Mouse (Mus musculus): ENCODE data around the gene Stk31. TPM values are rescaled to one million over a fixed set of nuclear protein-coding genes. Genes with fewer than 3 reads are reported as not detected.

The Stk31 gene
- total and polyA plus RNA-seq, 3 experiments, result not detected

- DNase-seq (ENCODE audit: low read depth, low spot score), result no peak
- no peaks in the 10 kb centered on the region; a peak in 1 of 4 replicates for H3K4me1 ChIP-seq (ENCODE audit: control insufficient read depth in 1 of 2, insufficient read depth in 2 of 2, low read length in 2 of 2)
- no peaks in the 10 kb centered on the region for H3K9me3 ChIP-seq (replicated peaks; ENCODE audit: insufficient read depth, low read length)
- no peak overlapping the region for H3K27ac ChIP-seq (ENCODE audit: control insufficient read depth, low read depth, low read length)
- no peak overlapping the region for H3K4me3 ChIP-seq (ENCODE audit: control insufficient read depth in 1 of 2, insufficient read depth in 1 of 2, low read depth in 2 of 2, low read length in 2 of 2)
- no peak overlapping the region for H3K9ac ChIP-seq (ENCODE audit: control insufficient read depth, low read depth, low read length, poor library complexity, severe bottlenecking)
- no peaks in the 10 kb centered on the region; a peak in 1 of 4 replicates for H3K36me3 ChIP-seq (ENCODE audit: control insufficient read depth in 1 of 2, insufficient read depth in 2 of 2, low read length in 2 of 2)
- H3K79me2 ChIP-seq (ENCODE audit: control insufficient read depth, insufficient read depth, low read length, poor library complexity), result no peaks in the 10 kb centered on the region
- peak; percentile 9; the same call in 1 of the 2 replicates for TF ChIP-seq TCF12 (IDR thresholded peaks at IDR 0.05; ENCODE audit: low read depth, low read length)
- no peak for TF ChIP-seq CHD1 (IDR thresholded peaks at IDR 0.05; ENCODE audit: low read depth, low read length)
- no peaks in the 10 kb centered on the region for H3K27me3 ChIP-seq (ENCODE audit: control insufficient read depth in 1 of 2, insufficient read depth in 2 of 2, low read length in 2 of 2)
These were observed 22.7 kb upstream of the Stk31 start for GRCm38 (mm10) chr6:49372705-49373104.

GRCm38 (mm10) chr6:49373943-49374342, 21.5 kb upstream of the Stk31 start:
- H3K79me2 ChIP-seq (ENCODE audit: control insufficient read depth, insufficient read depth, low read length, poor library complexity), result no peaks in the 10 kb centered on the region
- H3K9me3 ChIP-seq (replicated peaks; ENCODE audit: insufficient read depth, low read length), result no peaks in the 10 kb centered on the region
- H3K4me1 ChIP-seq (ENCODE audit: control insufficient read depth in 1 of 2, insufficient read depth in 2 of 2, low read length in 2 of 2), result no peaks in the 10 kb centered on the region
- no peak for TF ChIP-seq GABPA (IDR thresholded peaks at IDR 0.05; ENCODE audit: low read depth, low read length)
- no peak for TF ChIP-seq USF1 (IDR thresholded peaks at IDR 0.05; ENCODE audit: low read depth, low read length)
- no peak for TF ChIP-seq NELFE (IDR thresholded peaks at IDR 0.05; ENCODE audit: low read depth, low read length)
- no peak for TF ChIP-seq EP300 (IDR thresholded peaks at IDR 0.05; ENCODE audit: low read depth in 1 of 2, low read length in 2 of 2)
- no peak for TF ChIP-seq ETS1 (IDR thresholded peaks at IDR 0.05; ENCODE audit: low read depth, low read length)
- TF ChIP-seq ZKSCAN1 (IDR thresholded peaks at IDR 0.05; ENCODE audit: low read depth, low read length), result no peak
- no peak for TF ChIP-seq CTCF (IDR thresholded peaks at IDR 0.05 in 2 of 3, conservative IDR thresholded peaks at IDR 0.05 in 1 of 3; ENCODE audit: control insufficient read depth in 1 of 3, insufficient read depth in 1 of 3, low read depth in 2 of 3, low read length in 3 of 3, poor library complexity in 1 of 3, severe bottlenecking in 1 of 3)
- no peak for TF ChIP-seq BHLHE40 (IDR thresholded peaks at IDR 0.05; ENCODE audit: borderline replicate concordance, low read depth, low read length)
- TF ChIP-seq KAT2A (conservative IDR thresholded peaks at IDR 0.05; ENCODE audit: low read depth, low read length), result no peak
- no peak for TF ChIP-seq MYB (IDR thresholded peaks at IDR 0.05; ENCODE audit: low read depth, low read length)
- TF ChIP-seq MEF2A (IDR thresholded peaks at IDR 0.05; ENCODE audit: extremely low read depth, insufficient replicate concordance, low read depth, low read length, poor library complexity, severe bottlenecking), result no peak
- no peak for TF ChIP-seq ELF1 (IDR thresholded peaks at IDR 0.05; ENCODE audit: low read depth, low read length)
- no peak for TF ChIP-seq MAX (IDR thresholded peaks at IDR 0.05; ENCODE audit: low read length)
- no peak for TF ChIP-seq JUND (IDR thresholded peaks at IDR 0.05; ENCODE audit: low read depth, low read length)
- TF ChIP-seq UBTF (IDR thresholded peaks at IDR 0.05; ENCODE audit: borderline replicate concordance, insufficient read depth, low read depth, low read length), result no peak
- TF ChIP-seq MAFK (IDR thresholded peaks at IDR 0.05; ENCODE audit: borderline replicate concordance, low read depth, low read length), result no peak
- TF ChIP-seq TAL1 (IDR thresholded peaks at IDR 0.05; ENCODE audit: low read length), result no peak
- TF ChIP-seq RAD21 (IDR thresholded peaks at IDR 0.05; ENCODE audit: low read depth, low read length), result no peak
- no peaks in the 10 kb centered on the region for H3K36me3 ChIP-seq (ENCODE audit: control insufficient read depth in 1 of 2, insufficient read depth in 2 of 2, low read length in 2 of 2)
- no peak overlapping the region for H3K4me3 ChIP-seq (ENCODE audit: control insufficient read depth in 1 of 2, insufficient read depth in 1 of 2, low read depth in 2 of 2, low read length in 2 of 2)
- no peak overlapping the region for H3K9ac ChIP-seq (ENCODE audit: control insufficient read depth, low read depth, low read length, poor library complexity, severe bottlenecking)
- no peaks in the 10 kb centered on the region for H3K27me3 ChIP-seq (ENCODE audit: control insufficient read depth in 1 of 2, insufficient read depth in 2 of 2, low read length in 2 of 2)
- H3K27ac ChIP-seq (ENCODE audit: control insufficient read depth, low read depth, low read length), result no peak overlapping the region
- DNase-seq (ENCODE audit: low read depth, low spot score), result no peak
